Mouse (Mus musculus): ENCODE measurements around the gene Suds3.

Gene Suds3

DNA sequence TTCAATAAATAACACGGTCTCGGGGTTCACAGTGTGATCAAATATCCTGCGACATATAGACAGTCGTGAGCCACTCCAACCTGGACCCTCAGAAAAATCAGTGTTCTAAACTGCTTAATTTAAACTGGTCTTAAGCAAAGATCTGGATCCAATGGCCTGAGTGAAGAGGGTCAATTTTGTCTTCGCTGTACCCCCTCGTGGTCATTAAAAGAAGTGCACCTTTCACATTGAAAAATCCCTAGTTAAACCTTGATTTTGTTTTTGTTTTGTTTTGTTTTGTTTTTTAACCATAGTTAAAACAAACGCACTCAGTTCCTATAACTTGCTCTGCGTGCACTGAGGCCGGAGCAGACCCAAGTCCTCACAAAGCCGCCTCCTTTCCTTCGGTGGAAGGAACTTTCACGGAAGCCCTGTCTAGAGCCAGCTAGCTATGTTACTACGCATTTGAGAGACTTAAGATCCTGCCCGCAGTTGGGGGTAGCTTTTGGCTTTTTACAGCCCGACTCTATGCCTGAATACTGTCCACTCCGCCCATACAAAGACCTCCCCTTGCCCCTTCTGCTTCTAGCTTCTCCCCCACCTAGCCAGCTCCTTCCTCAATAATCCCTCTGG, 1.2 kb downstream of the Suds3 start:
- in situ Hi-C loops (cut with MboI): loop anchor here (5.0 to 10.0 kb wide), 2 partner anchors 48 to 170 kb away; partner anchors contain the start of gene Pebp1

DNA sequence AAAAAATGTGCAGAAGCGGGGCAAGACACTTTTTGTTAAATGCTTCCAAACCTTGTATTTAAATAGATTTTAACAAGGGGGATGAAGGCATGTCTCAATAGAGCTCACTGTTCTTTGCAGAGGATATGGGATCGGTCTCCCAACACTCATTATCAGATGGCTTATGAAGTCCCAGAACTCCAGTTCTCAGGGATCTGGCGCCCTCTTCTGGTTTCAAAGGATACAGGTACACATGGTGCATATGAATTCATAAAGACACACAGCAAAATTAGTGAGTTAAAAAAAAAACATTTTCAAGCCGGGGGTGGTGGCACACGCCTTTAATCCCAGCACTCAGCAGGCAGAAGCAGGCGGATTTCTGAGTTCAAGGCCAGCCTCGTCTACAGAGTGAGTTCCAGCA, 2.6 kb downstream of the Suds3 start:
- in situ Hi-C loops (cut with MboI): loop anchor here (10.0 kb wide), 1 partner anchor 171 kb away; the partner anchor contains the start of gene Pebp1

DNA sequence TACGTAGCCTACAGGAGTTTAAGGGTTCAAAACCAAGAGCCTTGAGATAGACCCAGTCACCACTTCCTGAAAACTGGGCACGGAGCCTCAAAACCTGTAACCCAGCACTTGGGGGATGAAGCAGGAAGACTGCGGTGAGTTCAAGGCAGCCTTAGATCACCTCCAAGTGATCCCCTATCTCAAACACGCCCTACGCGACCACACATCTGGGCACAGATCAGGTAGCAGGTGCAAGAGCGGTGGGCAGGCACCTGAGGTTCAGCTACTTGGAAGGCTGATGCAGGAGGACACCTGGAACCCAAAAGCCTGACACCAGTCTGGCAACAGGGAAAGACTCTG, 4.2 kb downstream of the Suds3 start:
- in situ Hi-C loops (cut with MboI): loop anchor here (10.0 kb wide), 1 partner anchor 173 kb away; the partner anchor contains the start of gene Pebp1

DNA sequence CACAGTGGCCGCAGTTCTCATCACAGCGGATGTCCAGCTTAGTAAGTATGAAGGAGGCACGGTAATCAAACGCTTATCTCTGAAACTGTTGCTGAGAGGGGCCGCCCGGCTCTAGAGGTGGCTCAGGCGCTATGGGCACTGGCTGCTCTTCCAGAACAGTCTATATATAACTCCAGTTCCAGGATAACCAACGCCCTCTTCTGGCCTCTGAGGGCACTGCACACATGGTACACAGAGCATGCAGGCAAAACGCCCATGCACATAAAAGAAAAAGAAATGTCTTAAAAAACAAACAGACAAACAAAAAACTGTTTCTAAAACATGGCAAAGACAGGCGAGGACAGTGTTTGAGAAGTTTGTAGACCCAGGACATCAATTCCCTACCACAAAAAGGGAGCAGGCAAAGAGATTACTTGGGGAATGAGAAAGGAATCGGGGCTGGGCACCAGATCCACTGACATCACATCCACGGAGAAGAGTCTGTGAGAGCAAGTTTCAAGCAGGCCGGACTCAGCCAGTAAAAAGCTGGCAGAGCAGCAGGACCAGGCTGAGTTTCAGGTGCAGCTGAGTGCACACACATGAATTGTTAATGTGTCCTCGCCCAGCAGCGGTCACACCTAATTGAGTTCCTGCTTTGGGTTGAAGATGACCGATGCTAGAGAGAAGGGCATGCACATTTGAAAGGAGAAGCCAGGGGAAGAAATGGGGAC, 4.7 kb downstream of the Suds3 start:
- in situ Hi-C loops (cut with MboI): loop anchor here (10.0 kb wide), 1 partner anchor 174 kb away; the partner anchor contains the start of gene Pebp1

DNA sequence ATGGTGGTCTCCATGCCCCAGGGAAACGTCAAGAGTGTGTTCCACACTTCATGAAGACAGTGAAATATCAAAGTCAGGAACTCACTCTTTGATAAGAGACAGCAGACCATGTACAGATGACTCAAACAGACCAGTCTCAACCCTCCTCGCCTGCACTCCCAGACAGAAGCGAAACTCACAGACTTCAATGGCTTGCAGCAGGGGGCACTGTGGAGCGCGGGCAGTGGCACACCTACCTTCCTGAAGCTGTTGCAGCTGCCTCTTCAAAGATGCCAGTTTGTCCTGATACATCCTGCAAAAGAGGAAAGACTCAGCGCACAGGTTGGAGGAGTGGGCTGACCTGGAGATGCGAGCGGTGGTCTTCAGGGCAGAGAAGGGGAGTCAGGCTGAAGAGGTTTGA, 6.4 kb downstream of the Suds3 start:
- in situ Hi-C loops (cut with MboI): no loop called here

DNA sequence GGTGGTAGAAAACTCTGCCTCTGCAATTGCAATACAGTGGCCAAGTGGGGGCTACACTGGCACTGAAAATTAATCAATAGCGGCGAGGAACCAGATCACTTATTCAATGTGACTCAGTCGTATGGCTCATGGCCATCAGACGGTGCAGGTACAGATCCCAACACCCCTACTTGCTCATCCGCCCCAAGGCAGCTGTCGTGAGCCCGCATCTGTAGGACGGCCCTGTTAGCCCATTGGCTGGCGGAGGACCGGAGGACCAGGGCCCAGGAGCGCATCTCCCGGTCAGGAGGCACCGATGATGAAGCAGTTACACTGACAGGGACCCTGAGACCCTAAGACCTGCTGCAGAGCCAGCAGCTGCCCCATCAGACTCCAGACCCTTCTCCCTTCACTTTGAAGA, 7.2 kb downstream of the Suds3 start:
- in situ Hi-C loops (cut with MboI): no loop called here

DNA sequence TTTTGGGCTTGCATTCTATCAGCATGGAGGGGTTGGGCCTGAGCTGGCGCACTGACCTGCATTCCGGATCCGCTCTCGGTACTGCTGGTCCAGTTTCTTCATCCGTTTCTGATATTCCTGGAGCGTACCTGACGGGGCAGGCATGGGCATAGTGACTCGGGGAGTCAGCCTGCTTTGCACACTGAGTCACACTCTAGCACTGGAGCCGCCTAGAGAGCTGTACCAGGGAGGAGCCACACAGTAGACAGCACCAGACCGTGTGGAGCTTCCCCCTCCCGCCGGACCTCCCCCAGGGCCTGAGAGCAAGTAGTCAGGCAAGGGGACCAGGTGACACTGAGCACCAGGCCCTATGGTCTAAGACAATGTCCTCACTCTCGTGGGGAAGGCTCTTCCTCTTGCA, 7.6 kb downstream of the Suds3 start:
- in situ Hi-C loops (cut with MboI): no loop called here

DNA sequence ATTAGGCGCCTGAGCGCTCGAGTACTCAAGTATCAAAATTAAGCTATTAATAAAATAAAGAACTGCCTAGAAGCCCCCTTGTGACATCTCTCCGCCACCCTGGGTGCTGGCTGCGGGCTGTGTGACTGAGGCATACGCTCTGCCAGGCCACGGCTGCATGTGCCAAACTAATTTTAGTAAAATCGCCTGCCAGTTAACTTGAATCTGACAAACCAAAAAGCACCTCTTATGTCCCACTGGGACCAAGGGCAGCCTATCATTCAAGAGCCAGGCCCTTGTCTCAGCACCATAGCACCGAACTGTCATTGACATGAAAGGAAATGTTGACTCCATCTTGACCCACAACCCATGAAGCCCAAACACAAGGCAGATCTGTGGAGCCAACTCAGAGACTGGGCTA, 10.2 kb downstream of the Suds3 start:
- in situ Hi-C loops (cut with MboI): no loop called here

DNA sequence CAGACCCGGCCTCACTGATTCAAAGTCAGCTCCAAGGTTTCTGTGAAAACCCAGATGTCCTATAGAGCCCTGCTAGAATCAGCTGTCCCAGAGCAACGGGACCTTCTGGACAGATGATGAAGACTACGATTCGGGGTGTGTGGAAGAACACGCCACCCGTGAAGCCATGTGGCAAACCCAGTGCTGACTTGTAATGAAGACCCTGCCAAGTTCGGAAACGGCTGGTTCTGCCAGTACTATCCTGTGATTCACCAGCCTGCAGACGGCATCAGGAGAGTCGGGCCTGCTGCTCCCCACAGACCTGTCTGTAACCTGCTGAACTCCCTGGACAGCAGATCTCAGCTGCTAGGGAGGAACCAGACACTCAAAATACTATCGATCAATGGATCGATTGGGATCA, 11.6 kb downstream of the Suds3 start:
- in situ Hi-C loops (cut with MboI): no loop called here

DNA sequence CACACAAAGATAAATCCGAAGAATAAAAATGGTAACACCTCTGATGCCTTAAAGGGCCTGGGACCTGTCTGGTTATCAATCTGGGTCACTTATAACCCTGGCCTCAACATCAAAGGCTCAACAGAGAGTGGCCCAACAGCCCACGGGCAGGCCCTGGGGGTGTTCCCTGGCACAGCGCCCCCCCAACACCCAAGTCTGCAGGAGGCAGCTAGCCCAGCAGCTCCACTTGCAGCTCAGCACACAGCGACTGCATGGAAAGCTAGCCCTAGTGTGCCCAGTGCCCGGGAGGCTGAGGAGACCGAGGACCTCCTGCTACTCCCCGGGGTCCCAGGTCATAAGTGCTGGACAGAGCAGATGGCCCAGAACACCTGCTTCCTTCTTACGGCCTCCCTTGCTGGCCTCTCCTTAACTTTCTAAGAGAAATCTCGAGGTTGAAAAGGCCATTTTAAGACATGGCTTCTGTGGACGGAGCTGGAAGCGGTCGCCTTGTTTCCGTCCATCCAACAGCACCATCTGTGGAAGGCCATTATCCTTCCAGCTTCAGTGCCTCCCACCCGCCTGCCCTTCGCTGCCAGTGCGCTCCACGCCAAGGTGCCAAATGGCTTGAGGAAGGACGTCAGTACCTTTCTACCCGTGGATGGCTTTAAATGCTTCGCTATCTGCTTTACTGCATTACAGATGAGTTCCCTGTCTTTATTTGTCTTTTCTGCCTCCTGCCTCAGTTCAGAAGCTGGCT, 12.6 kb downstream of the Suds3 start:
- in situ Hi-C loops (cut with MboI): no loop called here

DNA sequence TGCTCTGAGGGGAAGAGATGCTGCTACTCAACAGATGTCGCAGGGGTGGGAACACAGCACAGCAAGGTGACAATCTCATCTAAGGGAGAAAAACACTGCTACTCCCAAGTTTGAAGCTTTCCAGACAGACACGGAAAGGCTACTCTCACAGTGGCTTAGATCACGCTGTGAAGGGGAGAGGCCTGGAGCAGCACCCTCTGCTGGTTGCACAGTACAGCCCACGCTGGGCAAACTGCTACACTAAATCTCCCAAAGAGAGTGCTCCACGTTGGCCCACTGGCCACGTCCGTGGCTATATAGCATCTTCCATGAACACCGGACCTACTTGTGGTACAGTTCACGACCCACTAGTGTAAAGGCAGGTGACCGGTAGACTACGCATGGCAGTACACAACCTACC, 16.2 kb downstream of the Suds3 start:
- in situ Hi-C loops (cut with MboI): no loop called here

DNA sequence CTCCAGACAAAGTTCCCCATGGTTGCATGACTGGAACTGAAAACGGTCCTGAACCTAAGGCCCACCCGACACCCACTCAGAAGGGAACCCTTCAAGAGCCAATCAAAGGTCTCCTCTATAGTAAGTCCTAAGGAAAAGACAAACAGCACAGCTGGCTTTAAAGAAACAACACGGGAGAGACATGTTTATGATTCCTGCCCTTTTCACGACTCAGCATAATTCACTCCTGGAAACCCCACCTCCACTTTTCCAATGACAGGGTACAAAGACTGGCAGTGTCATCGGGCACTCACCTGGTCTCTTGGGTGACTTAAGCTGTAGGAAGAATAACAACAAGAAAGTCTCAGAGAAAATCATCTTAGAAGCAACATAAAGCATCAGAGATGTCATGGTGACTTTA, 16.9 kb downstream of the Suds3 start:
- in situ Hi-C loops (cut with MboI): no loop called here

DNA sequence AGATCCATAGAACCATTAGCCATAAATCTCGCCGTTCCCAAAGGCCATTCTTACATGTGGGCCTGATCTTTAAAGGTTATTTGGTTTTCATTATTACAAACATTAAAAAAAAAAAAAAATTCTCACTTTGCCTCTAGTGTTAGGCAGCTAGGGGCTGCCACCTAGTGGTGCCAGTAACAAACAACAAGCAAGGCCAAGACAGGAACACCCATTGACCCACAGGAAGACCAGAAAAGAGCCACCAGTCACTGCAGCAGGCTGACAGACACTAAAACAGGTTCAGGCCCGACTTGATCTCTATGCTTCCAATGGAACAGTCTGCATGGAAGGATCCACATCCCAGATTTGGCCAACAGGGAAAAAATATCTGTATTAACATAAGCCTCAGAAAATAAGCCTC, 19.2 kb downstream of the Suds3 start:
- in situ Hi-C loops (cut with MboI): no loop called here

DNA sequence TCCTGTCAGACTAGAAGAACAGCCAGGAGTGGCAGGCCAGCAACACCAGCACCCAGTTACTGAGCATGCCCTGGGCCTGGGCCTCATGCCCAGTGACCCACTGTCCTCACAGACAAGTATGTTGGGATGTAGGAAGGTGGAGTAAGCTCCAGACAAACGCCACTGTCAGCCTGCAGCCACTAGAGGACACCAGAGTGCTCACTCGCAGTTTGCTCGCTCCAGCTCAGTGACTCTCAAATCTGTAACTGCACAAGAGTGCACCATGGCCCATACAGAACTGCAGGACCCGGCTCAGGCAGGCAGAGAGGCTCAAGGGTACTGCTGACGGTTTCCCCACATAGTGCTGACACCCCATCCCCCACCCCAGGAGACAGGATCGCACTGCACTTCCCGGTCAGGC, 21.5 kb downstream of the Suds3 start:
- in situ Hi-C loops (cut with MboI): no loop called here

DNA sequence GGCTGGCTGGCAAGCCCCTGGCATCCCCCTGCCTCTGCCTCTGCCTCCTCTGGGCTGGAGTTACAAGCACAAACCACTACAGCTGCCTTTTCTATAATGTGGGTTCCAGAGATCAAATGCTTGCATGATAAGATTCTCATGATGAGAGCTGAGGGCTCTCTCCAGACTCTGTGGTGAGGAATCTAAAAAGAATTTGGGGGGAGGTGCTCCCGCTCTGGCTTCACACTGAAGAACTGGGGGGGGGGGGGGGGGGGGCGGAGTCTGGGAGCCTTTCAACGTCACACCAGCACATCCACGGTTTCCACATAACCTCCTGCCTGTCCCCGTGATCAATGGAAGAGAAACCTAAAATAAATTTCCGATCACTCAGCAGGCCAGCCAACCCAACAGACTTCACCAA, 26.1 kb downstream of the Suds3 start:
- in situ Hi-C loops (cut with MboI): no loop called here

DNA sequence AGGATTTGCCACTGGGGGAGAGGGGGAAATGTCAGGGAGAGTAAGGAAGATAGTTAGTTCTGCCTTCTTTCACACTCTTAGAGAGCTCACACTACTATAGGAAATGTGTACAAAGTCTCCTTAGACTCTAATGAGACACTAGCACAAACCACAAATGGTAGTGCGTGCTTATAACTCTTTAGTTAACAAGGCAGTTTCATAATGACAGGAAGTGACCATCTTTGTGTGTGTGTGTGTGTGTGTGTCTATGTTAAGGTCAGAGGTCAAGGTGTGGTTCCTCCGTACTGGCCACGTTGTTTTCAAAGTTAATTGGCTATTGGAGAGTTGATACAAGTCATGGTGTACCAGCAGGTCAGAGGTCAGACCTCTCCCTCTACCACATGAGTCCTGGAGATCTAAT, 26.8 kb downstream of the Suds3 start:
- in situ Hi-C loops (cut with MboI): no loop called here

DNA sequence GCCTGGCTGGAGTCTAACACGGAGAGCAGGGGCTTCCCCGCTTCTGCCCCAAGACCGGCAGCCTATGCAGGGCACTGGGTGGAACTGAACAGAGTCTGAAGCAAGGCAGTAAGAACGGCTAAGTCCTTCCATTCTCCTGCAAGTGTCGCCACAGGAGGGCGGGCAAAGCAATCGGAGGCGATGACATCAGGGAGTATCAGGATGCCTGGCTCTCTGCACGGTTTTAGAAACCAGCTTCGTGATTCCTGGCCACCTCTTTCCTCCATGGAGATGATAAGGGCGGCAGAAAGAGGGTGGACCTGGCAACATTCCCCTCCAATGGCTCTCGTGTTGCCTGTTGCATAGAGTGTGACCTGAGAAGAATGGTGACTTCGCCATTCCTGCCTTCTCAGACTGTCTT, 28.2 kb downstream of the Suds3 start:
- in situ Hi-C loops (cut with MboI): no loop called here

DNA sequence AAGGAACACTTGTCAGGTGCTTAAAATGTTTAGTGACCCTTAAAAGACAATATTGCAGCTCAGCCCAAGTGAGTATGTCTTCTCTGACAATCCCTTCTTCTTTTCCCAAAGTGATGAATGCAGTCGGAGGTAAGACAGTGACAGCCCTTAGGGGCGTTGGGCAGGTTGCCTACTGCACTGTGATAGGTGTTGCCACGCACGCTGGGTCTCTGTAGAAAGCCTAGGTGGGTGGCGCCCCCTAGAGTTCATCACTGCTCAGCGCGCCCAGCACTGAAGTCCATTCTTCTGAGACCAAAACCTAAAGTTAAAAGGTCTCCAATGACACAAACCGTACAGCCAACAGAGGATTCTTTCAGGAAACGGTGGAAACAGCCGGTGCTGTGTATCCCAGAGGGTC, 46.4 kb downstream of the Suds3 start:
- in situ Hi-C loops (cut with MboI): no loop called here

DNA sequence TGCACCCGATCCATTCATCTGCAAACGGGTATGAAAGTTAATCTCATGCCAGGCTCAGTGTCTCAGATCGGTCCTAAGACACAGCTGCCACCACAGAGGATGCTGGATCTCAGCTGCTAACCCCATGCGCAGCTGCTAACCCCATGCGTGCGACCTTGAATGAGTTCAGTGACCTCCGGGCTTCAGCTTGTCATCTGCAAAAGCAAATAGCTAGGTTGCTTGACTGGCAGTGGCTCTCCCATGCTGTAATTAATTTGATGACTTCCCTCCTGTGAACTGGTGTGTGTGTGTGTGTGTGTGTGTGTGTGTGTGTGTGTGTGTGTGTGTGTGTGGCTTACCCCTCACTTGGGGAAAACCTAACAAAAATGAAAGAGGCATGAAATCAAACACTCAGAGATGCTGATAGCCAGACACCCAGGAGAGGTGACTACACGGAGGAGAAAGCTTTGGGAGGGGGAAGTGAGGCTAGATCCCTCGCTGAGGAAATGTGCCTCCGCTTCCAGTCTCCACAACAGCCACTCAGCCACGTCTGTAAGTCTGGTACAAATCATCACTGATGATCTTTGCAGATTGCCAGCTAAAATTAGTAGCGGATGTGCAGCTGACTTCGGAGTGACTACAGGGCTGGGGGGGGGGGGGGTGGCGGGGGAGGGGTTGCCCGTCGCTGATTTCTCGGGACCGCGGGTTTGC, 47.0 kb downstream of the Suds3 start:
- in situ Hi-C loops (cut with MboI): no loop called here

DNA sequence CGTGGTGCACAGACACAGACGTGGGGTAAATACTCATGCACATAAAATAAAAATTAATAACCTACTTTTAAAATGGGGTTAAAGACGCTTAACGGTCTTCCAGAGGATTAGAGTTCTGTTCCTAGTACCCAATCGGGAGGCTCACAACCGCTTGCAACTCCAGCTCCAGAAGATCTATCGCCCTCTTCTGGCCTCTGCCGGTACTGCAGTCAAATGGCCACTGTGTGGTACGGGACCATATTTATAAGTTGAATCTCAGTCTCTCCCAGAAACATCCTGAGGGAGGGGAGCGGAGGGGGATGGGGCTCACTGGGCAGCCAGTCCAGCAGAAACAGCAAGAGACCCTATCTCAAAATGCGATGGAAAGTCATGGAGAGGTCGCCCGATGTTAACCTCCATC, 47.7 kb downstream of the Suds3 start:
- in situ Hi-C loops (cut with MboI): no loop called here

DNA sequence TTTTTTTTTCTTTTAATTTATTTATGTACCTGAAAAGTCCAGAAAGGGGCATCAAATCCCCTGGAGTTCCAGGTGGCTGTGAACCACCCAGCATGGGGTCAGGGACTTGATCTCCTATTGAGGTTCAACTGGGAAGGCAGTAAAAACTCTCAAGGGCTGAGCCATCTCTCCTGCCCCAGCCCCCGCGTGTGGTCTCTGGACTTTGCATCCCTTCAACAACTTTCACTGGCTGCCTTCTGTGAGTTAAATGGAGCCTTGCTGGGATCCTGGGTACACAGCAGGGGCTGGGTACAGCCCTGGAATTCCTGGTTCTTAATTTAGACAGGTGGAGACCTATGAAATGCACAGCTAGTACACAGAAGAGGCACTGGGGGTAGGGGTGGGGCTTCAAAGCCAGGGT, 54.7 kb downstream of the Suds3 start:
- in situ Hi-C loops (cut with MboI): no loop called here

DNA sequence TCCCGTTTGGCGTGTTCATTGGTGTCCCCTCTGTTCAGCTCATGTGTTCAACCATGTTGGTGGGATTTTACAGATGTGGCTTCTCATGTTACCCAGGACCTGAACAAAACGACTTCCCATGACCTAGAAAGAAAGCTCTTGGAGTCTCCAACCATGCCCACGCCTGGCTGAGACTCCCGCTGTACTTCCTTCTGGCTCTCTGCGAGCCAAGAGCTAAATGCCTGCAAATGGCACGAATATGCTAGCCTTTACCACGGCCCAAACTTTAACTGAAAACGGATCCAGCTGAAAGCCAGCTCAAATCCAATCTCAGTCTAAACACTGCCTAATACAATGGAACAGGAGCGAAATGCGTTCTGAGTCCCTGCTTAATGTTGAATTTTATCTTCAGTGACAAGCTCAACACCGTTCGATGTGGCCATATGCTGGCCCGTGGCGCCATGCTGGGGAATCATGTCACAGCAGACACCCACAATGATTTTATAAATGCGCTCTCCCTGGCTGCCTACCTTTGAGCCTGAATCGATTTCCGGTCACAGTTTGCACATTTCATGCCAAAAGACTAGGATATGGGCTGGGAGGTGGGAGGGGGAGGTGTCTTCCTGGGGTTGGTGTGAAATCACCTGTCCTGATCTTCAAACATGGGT, 55.3 kb downstream of the Suds3 start:
- in situ Hi-C loops (cut with MboI): no loop called here

Measured in mature B cell (primary cell).